Mouse (Mus musculus) thymus, adult 2 months (tissue): ENCODE measurements at regions not wholly inside any gene's neighbourhood (a gene's known extent, or its start where the extent isn't known, plus 50 kb on each side); places are given as distances from the start of the nearest gene placed in this dataset.

Experiments
- DNase-seq: peaks from one replicate; pipeline ENCODE4 v3.0.0; 2021
- H3K27ac ChIP-seq: fragments of 200-500 bp; 2 replicates; pipeline ENCODE4 v1.5.1; 2012; ENCODE audit warnings: low read length, control low read depth; ENCODE audit not compliant: control insufficient read depth, insufficient read depth
- H3K27me3 ChIP-seq: fragments of 200-500 bp; 2 replicates; pipeline ENCODE4 v1.6.1; 2012; ENCODE audit warnings: mild to moderate bottlenecking, low read length, moderate library complexity, mixed read lengths; ENCODE audit not compliant: control insufficient read depth, insufficient read depth
- H3K36me3 ChIP-seq: fragments of 200-500 bp; 2 replicates; pipeline ENCODE4 v1.6.1; 2012; ENCODE audit warnings: mild to moderate bottlenecking, low read length, moderate library complexity; ENCODE audit not compliant: control insufficient read depth, insufficient read depth
- H3K4me1 ChIP-seq: fragments of 200-500 bp; replicated peaks from 2 replicates; pipeline ENCODE4 v1.6.1; 2012; ENCODE audit warnings: low read length; ENCODE audit not compliant: control insufficient read depth, insufficient read depth
- H3K4me3 ChIP-seq: fragments of 200-500 bp; 2 replicates; pipeline ENCODE4 v1.5.1; 2012; ENCODE audit warnings: mild to moderate bottlenecking, low read length, control low read depth, moderate library complexity; ENCODE audit not compliant: control insufficient read depth, insufficient read depth
- CTCF ChIP-seq: fragments of 200-500 bp; IDR thresholded peaks from 2 replicates; pipeline ENCODE4 v1.5.1; 2012; ENCODE audit warnings: mild to moderate bottlenecking, control low read depth, low read length, moderate library complexity, borderline replicate concordance; ENCODE audit not compliant: control insufficient read depth, poor library complexity, insufficient read depth; ENCODE audit errors: extremely low read depth
- POLR2A ChIP-seq: fragments of 200-500 bp; IDR thresholded peaks from 2 replicates; pipeline ENCODE4 v1.6.1; 2012; ENCODE audit warnings: mild to moderate bottlenecking, low read length, control low read depth, moderate library complexity; ENCODE audit not compliant: control insufficient read depth, poor library complexity, insufficient read depth; ENCODE audit errors: extremely low read depth
- WGBS: fragments of 180-500 bp; shearing (Covaris S2); methylation state at CpG from one replicate; pipeline ENCODE4 v1.1.7; 2018; 5-methylcytosine and 5-hydroxymethylcytosine counted together

DNA sequence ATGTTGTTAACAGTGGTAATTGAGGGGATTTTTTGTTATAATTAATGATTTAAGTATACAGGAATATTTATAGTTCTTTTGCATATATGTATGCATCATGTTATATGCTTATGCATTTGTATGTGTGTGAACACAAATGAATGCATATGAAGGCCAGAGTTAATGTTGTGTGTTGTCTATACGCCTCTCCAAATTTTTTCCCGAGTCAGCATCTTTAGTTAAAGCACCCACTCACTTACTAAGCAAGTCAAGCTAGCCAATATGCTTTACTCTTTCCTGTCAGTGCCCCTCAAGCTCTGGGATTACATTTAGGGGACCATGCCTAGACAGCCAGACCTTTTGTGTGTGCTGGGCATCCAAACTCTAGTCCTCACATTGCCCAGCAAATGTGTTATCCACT, 315.3 kb upstream of the Klf6 start:
- 95% methylated on average over 2 of the region's 2 CpGs for WGBS
- H3K27ac ChIP-seq: no peak overlapping the region
- TF ChIP-seq POLR2A: no peak
- no peak for TF ChIP-seq CTCF
- no peaks in the 10 kb centered on the region for H3K36me3 ChIP-seq
- H3K27me3 ChIP-seq: no peaks in the 10 kb centered on the region
- no peak for DNase-seq
- no peak overlapping the region for H3K4me3 ChIP-seq
- H3K4me1 ChIP-seq: no peaks in the 10 kb centered on the region

DNA sequence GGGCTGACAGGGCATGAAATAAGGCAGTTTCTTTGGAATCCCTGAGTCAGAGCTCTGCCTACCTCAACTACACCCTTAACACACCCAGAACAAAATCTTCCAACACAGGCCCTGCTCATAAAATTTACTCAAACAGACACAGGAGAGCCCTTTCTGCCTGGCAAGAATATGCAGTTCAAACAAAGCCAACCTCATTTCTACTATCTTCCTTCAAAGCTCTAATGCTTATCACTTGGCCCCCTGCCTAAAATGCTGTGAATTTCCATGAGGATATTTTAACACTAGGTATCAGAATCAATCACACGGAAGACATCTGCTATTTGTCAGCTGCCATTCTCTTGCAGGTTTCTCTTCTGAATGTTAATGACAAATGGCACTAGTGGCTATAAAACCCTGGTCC, 314.3 kb upstream of the Klf6 start:
- no peak for TF ChIP-seq POLR2A
- no peak for TF ChIP-seq CTCF
- H3K27ac ChIP-seq: no peak overlapping the region

DNA sequence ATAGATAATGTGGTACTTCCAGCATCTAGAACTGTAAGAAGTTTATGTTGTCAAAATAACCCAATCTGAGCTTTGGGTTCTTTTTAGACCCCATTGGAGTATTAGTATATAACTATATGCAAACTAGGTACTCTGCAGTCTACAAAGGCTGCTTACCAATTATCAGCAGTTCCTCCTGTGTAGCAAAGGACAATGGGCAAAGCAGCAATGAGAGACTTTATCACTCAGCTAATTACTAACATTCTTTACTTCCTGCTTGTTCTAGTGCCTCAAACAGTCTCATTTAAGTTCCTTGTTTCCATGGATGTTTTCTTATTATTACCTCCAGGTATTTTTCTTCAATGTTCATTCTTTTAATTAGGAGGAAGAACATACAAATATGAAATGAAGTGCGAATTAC, 312.5 kb upstream of the Klf6 start:
- Histone ChIP-seq H3K27ac (no peak overlapping the region), H3K4me1 (no peaks in the 10 kb centered on the region), H3K36me3 (no peaks in the 10 kb centered on the region), H3K27me3 (no peaks in the 10 kb centered on the region), H3K4me3 (no peak overlapping the region)
- WGBS: 96% methylated on average over 1 of the region's 1 CpGs
- DNase-seq: no peak
- TF ChIP-seq CTCF (no peak), POLR2A (no peak)

More for the DNA sequence above, 314.3 kb upstream of the Klf6 start:
- 96% methylated on average over 1 of the region's 1 CpGs for WGBS
- no peaks in the 10 kb centered on the region for H3K36me3 ChIP-seq
- DNase-seq: no peak
- no peak overlapping the region for H3K4me3 ChIP-seq
- no peaks in the 10 kb centered on the region for H3K27me3 ChIP-seq
- no peaks in the 10 kb centered on the region for H3K4me1 ChIP-seq

DNA sequence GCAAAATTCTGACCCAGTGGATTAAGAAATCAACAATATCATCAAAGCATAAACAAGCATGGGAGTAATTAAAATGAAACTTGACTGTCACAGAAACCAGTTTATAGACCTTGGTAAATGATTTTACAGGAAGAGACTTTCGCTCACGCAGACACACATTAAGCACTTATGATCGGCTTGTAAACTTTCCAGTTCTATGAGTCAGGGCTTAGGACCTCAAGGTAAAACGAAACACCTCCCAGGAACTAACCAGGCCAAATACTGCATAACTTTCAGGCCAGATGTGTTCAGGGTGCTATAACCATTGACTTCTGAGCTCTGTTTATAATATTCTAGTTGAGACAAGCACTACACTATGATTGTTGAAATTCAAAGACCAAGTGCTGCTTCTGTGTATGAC, 312.1 kb upstream of the Klf6 start:
- H3K27ac ChIP-seq: no peak overlapping the region
- H3K36me3 ChIP-seq: no peaks in the 10 kb centered on the region
- no peak for TF ChIP-seq CTCF
- no peak for DNase-seq
- WGBS: 95% methylated on average over 4 of the region's 4 CpGs
- no peaks in the 10 kb centered on the region for H3K27me3 ChIP-seq
- no peak overlapping the region for H3K4me3 ChIP-seq
- H3K4me1 ChIP-seq: no peaks in the 10 kb centered on the region

DNA sequence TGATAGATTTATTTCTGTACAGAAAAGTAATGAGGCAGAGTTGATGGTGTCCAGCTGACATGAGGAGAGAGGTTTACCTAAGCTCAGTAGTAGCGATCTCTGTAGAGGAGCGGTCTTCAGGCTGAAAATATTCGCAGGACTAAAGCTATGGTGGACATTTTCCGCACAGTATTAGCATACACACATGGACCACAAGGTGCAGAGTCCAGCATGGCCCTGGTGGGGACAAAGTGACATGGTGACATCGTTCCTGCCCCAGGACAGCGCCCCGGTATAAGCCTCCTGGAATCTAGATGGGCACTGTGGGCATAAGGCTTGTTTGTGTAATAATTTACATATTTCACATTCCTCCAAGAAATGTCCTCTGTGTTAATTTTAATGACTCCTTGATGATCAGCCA, 311.5 kb upstream of the Klf6 start:
- H3K27me3 ChIP-seq: no peaks in the 10 kb centered on the region
- H3K4me1 ChIP-seq: no peaks in the 10 kb centered on the region
- no peaks in the 10 kb centered on the region for H3K36me3 ChIP-seq
- WGBS: 98% methylated on average over 7 of the region's 7 CpGs
- TF ChIP-seq CTCF: no peak
- TF ChIP-seq POLR2A: no peak
- DNase-seq: no peak
- no peak overlapping the region for H3K27ac ChIP-seq
- H3K4me3 ChIP-seq: no peak overlapping the region

DNA sequence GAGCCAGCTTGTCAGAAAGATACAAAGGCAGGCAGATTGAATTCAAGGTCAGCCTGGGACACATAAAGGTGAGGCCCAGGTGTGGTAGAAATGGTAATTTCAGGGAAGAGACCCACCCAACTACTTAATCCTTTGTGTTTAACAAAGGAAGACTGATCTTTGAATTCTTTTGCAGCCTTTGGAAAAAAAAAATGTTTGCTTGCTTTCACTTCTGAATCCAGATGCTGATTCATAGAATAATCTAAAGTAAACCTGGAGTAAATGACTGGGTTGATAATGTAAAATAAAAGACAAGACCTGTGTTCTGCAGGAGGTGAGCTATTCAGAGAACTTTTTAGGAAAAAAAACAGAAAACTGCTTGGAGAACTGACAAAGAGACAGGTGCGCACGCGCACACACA, 310.9 kb upstream of the Klf6 start:
- Histone ChIP-seq H3K4me1 (no peaks in the 10 kb centered on the region), H3K27me3 (no peaks in the 10 kb centered on the region), H3K36me3 (no peaks in the 10 kb centered on the region), H3K27ac (no peak overlapping the region), H3K4me3 (no peak overlapping the region)
- no peak for DNase-seq
- WGBS: 100% methylated on average over 3 of the region's 3 CpGs
- no peak for TF ChIP-seq POLR2A
- no peak for TF ChIP-seq CTCF

DNA sequence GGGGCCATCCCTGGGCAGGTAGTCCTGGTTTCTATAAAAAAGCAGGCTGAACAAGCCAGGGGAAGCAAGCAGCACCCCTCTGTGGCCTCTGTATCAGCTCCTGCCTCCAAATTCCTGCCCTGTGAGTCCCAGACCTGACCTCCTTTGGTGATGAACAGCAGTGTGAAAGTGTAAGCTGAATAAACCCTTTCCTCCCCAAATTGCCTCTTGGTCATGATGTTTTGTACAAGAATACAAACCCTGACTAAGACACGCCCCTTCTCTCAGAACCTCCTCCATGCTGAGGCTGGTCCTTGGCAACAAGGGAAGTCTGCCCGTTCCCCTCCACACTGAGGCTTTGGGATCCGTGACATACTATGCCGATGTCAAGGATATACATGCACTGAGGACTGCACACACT, 310.2 kb upstream of the Klf6 start:
- no peaks in the 10 kb centered on the region for H3K36me3 ChIP-seq
- no peak for DNase-seq
- no peaks in the 10 kb centered on the region for H3K4me1 ChIP-seq
- no peaks in the 10 kb centered on the region for H3K27me3 ChIP-seq
- no peak overlapping the region for H3K4me3 ChIP-seq
- TF ChIP-seq CTCF (no peak), POLR2A (no peak)
- 97% methylated on average over 4 of the region's 4 CpGs for WGBS
- no peak overlapping the region for H3K27ac ChIP-seq
